Mouse (Mus musculus): ENCODE data around the gene Lgals9. TPM values are rescaled to one million over a fixed set of nuclear protein-coding genes. Genes with fewer than 3 reads are reported as not detected.
A peak's percentile ranks its signal among the peaks of the same experiment; 100 is the strongest.

The Lgals9 gene
- total RNA-seq, 2 experiments from 2014 or later: 4.2 to 5.5 TPM

GRCm38 (mm10) chr11:78971096-78971495 lies 13.7 kb downstream of the Lgals9 start:
- no peak for TF ChIP-seq CTCF (IDR thresholded peaks at IDR 0.05)
- intact Hi-C loops (cut with DNase I): no loop called here
- Histone ChIP-seq H3K4me3 (no peak overlapping the region), H3K27ac (no peak overlapping the region)
- DNase-seq (ENCODE audit: extremely low spot score in 1 of 2, low spot score in 2 of 2): no peak

- intact Hi-C loops (cut with DNase I): no loop called here
- DNase-seq (ENCODE audit: extremely low spot score in 1 of 2, low spot score in 2 of 2): no peak
- no peak overlapping the region for H3K27ac ChIP-seq
- no peak for TF ChIP-seq CTCF (IDR thresholded peaks at IDR 0.05)
- no peak overlapping the region for H3K4me3 ChIP-seq
These were observed 16.6 kb downstream of the Lgals9 start for GRCm38 (mm10) chr11:78968121-78968520.

- intact Hi-C loops (cut with DNase I): loop anchor here (1.0 to 2.0 kb wide), 2 partner anchors 247 to 329 kb away; partner anchors contain the start of gene Gm9964
- peak; percentile 28 to 40 for DNase-seq (ENCODE audit: extremely low spot score in 1 of 2, low spot score in 2 of 2)
- no peak overlapping the region for H3K4me3 ChIP-seq
- peak; percentile 73 for TF ChIP-seq CTCF (IDR thresholded peaks at IDR 0.05)
- no peak overlapping the region for H3K27ac ChIP-seq
These were observed 17.4 kb downstream of the Lgals9 start for GRCm38 (mm10) chr11:78967371-78967770.

- H3K27ac ChIP-seq: no peak overlapping the region
- no peak overlapping the region for H3K4me3 ChIP-seq
- intact Hi-C loops (cut with DNase I): no loop called here
- no peak for DNase-seq (ENCODE audit: extremely low spot score in 1 of 2, low spot score in 2 of 2)
- no peak for TF ChIP-seq CTCF (IDR thresholded peaks at IDR 0.05)
These were observed 23.5 kb downstream of the Lgals9 start for GRCm38 (mm10) chr11:78961221-78961620.

- intact Hi-C loops (cut with DNase I): no loop called here
- TF ChIP-seq CTCF (IDR thresholded peaks at IDR 0.05): peak; percentile 67
- no peak overlapping the region for H3K27ac ChIP-seq
- peak; percentile 23 to 29 for DNase-seq (ENCODE audit: extremely low spot score in 1 of 2, low spot score in 2 of 2)
- H3K4me3 ChIP-seq: no peak overlapping the region
These were observed 24.8 kb downstream of the Lgals9 start for GRCm38 (mm10) chr11:78959841-78960520.

GRCm38 (mm10) chr11:78959367-78959766 lies 25.4 kb downstream of the Lgals9 start:
- H3K4me3 ChIP-seq: no peak overlapping the region
- intact Hi-C loops (cut with DNase I): no loop called here
- DNase-seq (ENCODE audit: extremely low spot score in 1 of 2, low spot score in 2 of 2): no peak
- H3K27ac ChIP-seq: no peak overlapping the region
- TF ChIP-seq CTCF (IDR thresholded peaks at IDR 0.05): no peak

- H3K27ac ChIP-seq: no peak overlapping the region
- intact Hi-C loops (cut with DNase I): loop anchor here (1.0 to 2.0 kb wide), 3 partner anchors 100 to 405 kb away; partner anchors contain the start of gene Tmem97
- peak; percentile 80 to 89 for DNase-seq (ENCODE audit: extremely low spot score in 1 of 2, low spot score in 2 of 2)
- TF ChIP-seq CTCF (IDR thresholded peaks at IDR 0.05): peak; percentile 97
- no peak overlapping the region for H3K4me3 ChIP-seq
These were observed 28.5 kb downstream of the Lgals9 start for GRCm38 (mm10) chr11:78956260-78956659.

- intact Hi-C loops (cut with DNase I): no loop called here
- no peak overlapping the region for H3K27ac ChIP-seq
- no peak overlapping the region for H3K4me3 ChIP-seq
- no peak for TF ChIP-seq CTCF (IDR thresholded peaks at IDR 0.05)
- no peak for DNase-seq (ENCODE audit: extremely low spot score in 1 of 2, low spot score in 2 of 2)
These were observed 32.3 kb downstream of the Lgals9 start for GRCm38 (mm10) chr11:78952467-78952866.

GRCm38 (mm10) chr11:78950365-78950764 lies 34.4 kb downstream of the Lgals9 start:
- Histone ChIP-seq H3K4me3 (no peak overlapping the region), H3K27ac (no peak overlapping the region)
- no peak for TF ChIP-seq CTCF (IDR thresholded peaks at IDR 0.05)
- intact Hi-C loops (cut with DNase I): no loop called here
- DNase-seq (ENCODE audit: extremely low spot score in 1 of 2, low spot score in 2 of 2): no peak

GRCm38 (mm10) chr11:78943083-78943482 lies 41.7 kb downstream of the Lgals9 start:
- no peak for TF ChIP-seq CTCF (IDR thresholded peaks at IDR 0.05)
- intact Hi-C loops (cut with DNase I): no loop called here
- H3K27ac ChIP-seq: no peak overlapping the region
- H3K4me3 ChIP-seq: no peak overlapping the region
- no peak for DNase-seq (ENCODE audit: extremely low spot score in 1 of 2, low spot score in 2 of 2)

- no peak overlapping the region for H3K4me3 ChIP-seq
- TF ChIP-seq CTCF (IDR thresholded peaks at IDR 0.05): no peak
- H3K27ac ChIP-seq: no peak overlapping the region
- intact Hi-C loops (cut with DNase I): no loop called here
- DNase-seq (ENCODE audit: extremely low spot score in 1 of 2, low spot score in 2 of 2): no peak
These were observed 49.6 kb downstream of the Lgals9 start for GRCm38 (mm10) chr11:78935178-78935577.

GRCm38 (mm10) chr11:78934727-78935126 lies 50.0 kb downstream of the Lgals9 start:
- no peak overlapping the region for H3K4me3 ChIP-seq
- intact Hi-C loops (cut with DNase I): no loop called here
- no peak for DNase-seq (ENCODE audit: extremely low spot score in 1 of 2, low spot score in 2 of 2)
- H3K27ac ChIP-seq: no peak overlapping the region
- no peak for TF ChIP-seq CTCF (IDR thresholded peaks at IDR 0.05)

- TF ChIP-seq CTCF (IDR thresholded peaks at IDR 0.05): no peak
- intact Hi-C loops (cut with DNase I): no loop called here
- DNase-seq (ENCODE audit: extremely low spot score in 1 of 2, low spot score in 2 of 2): no peak
- Histone ChIP-seq H3K27ac (no peak overlapping the region), H3K4me3 (no peak overlapping the region)
These were observed 50.4 kb downstream of the Lgals9 start for GRCm38 (mm10) chr11:78934307-78934706.
